Mouse (Mus musculus): ENCODE measurements around the gene Armcx1. TPM values are rescaled to one million over a fixed set of nuclear protein-coding genes. Genes with fewer than 3 reads are reported as not detected.
"Not testable (repeated sequence)": the region's sequence is repeated elsewhere in the genome, so short reads cannot be mapped to it uniquely, and the experiment has no call there.

The Armcx1 gene
- total and polyA plus RNA-seq, 3 experiments = 0.08 TPM; not detected in 2

GRCm38 (mm10) chrX:134756434-134757292, 38.9 kb downstream of the Armcx1 start, which contains the start of gene Armcx3:
TSS of gene Armcx3 (plus strand) at chrX:134756595.
- Histone ChIP-seq H3K9ac (ENCODE audit: insufficient read depth, low read depth) (peak within 1 kb of the TSS; percentile 79), H3K27ac (ENCODE audit: insufficient read depth, low read depth) (no peak within 1 kb of the TSS)

GRCm38 (mm10) chrX:134757293-134757995, 39.7 kb downstream of the Armcx1 start:
- Histone ChIP-seq H3K4me2 (ENCODE audit: insufficient read depth, low read depth, poor library complexity, severe bottlenecking) (peak overlapping the region; percentile 22; the same call in 1 of the 2 replicates), H3K4me1 (ENCODE audit: control insufficient read depth in 1 of 2, insufficient read depth in 2 of 2) (0 out of 4 replicates have a peak, but pooled peaks cover under 1 to 3% of the 10 kb centered on the region in 2 experiments), H3K4me3 (replicated peaks in 1 of 3; ENCODE audit: low read depth in 2 of 3, low read length in 2 of 3, poor library complexity in 1 of 3) (peak overlapping the region in 2 of 3 experiments; percentile 10 to 73), H3K79me2 (replicated peaks; ENCODE audit: control insufficient read depth, extremely low read depth, insufficient read depth, poor library complexity, severe bottlenecking) (peaks cover 3% of the 10 kb centered on the region; the same call in 1 of the 2 replicates), H3K9me3 (replicated peaks; ENCODE audit: low read length) (no peaks in the 10 kb centered on the region), H3K27me3 (replicated peaks) (no peaks in the 10 kb centered on the region), H3K36me3 (replicated peaks in 1 of 2; ENCODE audit: control insufficient read depth in 1 of 2, insufficient read depth in 1 of 2, low read length in 1 of 2) (no peaks in the 10 kb centered on the region), H3K27ac (ENCODE audit: insufficient read depth, low read depth) (no peak overlapping the region), H3K9ac (ENCODE audit: insufficient read depth, low read depth) (peak overlapping the region; percentile 79; the same call in 1 of the 2 replicates)
- no peak for DNase-seq (ENCODE audit: extremely low read depth)
- TF ChIP-seq RCOR1 (conservative IDR thresholded peaks at IDR 0.05; ENCODE audit: low read depth, low read length) (no peak), MXI1 (IDR thresholded peaks at IDR 0.05; ENCODE audit: low read depth, low read length) (no peak), ZC3H11A (IDR thresholded peaks at IDR 0.05; ENCODE audit: low read depth, low read length) (no peak), TCF12 (IDR thresholded peaks at IDR 0.05; ENCODE audit: low read depth, low read length) (no peak), GABPA (IDR thresholded peaks at IDR 0.05; ENCODE audit: insufficient replicate concordance, low read depth, low read length) (no peak), SMC3 (IDR thresholded peaks at IDR 0.05; ENCODE audit: low read depth, low read length) (no peak), SIN3A (IDR thresholded peaks at IDR 0.05; ENCODE audit: low read length) (no peak), PAX5 (IDR thresholded peaks at IDR 0.05; ENCODE audit: low read length) (no peak), MEF2A (IDR thresholded peaks at IDR 0.05; ENCODE audit: borderline replicate concordance, low read depth, low read length) (no peak), NELFE (IDR thresholded peaks at IDR 0.05; ENCODE audit: low read depth, low read length) (no peak)
- dilution Hi-C loops (cut with MboI; ENCODE audit: extremely low pct_ligation_motif_present, extremely low pct_unique_long_range_greater_than_20kb, low sequenced_read_pairs) (no loop called here), in situ Hi-C loops (cut with MboI; ENCODE audit: low pct_ligation_motif_present, low pct_unique_long_range_greater_than_20kb, low sequenced_read_pairs) (no loop called here)

More at GRCm38 (mm10) chrX:134756434-134757292, 38.9 kb downstream of the Armcx1 start, which contains the start of gene Armcx3:
- no peak for DNase-seq (ENCODE audit: extremely low read depth)
- Histone ChIP-seq H3K4me3 (replicated peaks in 1 of 3; ENCODE audit: low read depth in 2 of 3, low read length in 2 of 3, poor library complexity in 1 of 3) (peak within 1 kb of the TSS in 2 of 3 experiments; percentile 37 to 73), H3K9me3 (replicated peaks; ENCODE audit: low read length) (no peaks in the 10 kb centered on the region), H3K4me2 (ENCODE audit: insufficient read depth, low read depth, poor library complexity, severe bottlenecking) (peak within 1 kb of the TSS; percentile 22; the same call in 1 of the 2 replicates), H3K79me2 (replicated peaks; ENCODE audit: control insufficient read depth, extremely low read depth, insufficient read depth, poor library complexity, severe bottlenecking) (peaks cover 3% of the 10 kb centered on the region; the same call in 1 of the 2 replicates), H3K27me3 (replicated peaks) (no peaks in the 10 kb centered on the region), H3K4me1 (ENCODE audit: control insufficient read depth in 1 of 2, insufficient read depth in 2 of 2) (0 out of 4 replicates have a peak, but pooled peaks cover 3% of the 10 kb centered on the region in 2 experiments), H3K36me3 (replicated peaks in 1 of 2; ENCODE audit: control insufficient read depth in 1 of 2, insufficient read depth in 1 of 2, low read length in 1 of 2) (no peaks in the 10 kb centered on the region)
- dilution Hi-C loops (cut with MboI; ENCODE audit: extremely low pct_ligation_motif_present, extremely low pct_unique_long_range_greater_than_20kb, low sequenced_read_pairs) = no loop called here
- TF ChIP-seq USF1 (IDR thresholded peaks at IDR 0.05; ENCODE audit: low read depth, low read length) = peak; percentile 63
- no peak for TF ChIP-seq EP300 (IDR thresholded peaks at IDR 0.05; ENCODE audit: low read length)
- peak; percentile 79 for TF ChIP-seq BHLHE40 (IDR thresholded peaks at IDR 0.05; ENCODE audit: low read depth, low read length)
- TF ChIP-seq USF2 (conservative IDR thresholded peaks at IDR 0.05; ENCODE audit: low read depth, low read length) = peak; percentile 35; the same call in 1 of the 2 replicates
- no peak for TF ChIP-seq ZMIZ1 (IDR thresholded peaks at IDR 0.05; ENCODE audit: low read depth, low read length)
- in situ Hi-C loops (cut with MboI; ENCODE audit: low pct_ligation_motif_present, low pct_unique_long_range_greater_than_20kb, low sequenced_read_pairs) = no loop called here

- H3K36me3 ChIP-seq (replicated peaks in 1 of 2; ENCODE audit: control insufficient read depth in 1 of 2, insufficient read depth in 1 of 2, low read length in 1 of 2); in situ Hi-C loops (cut with MboI; ENCODE audit: low pct_ligation_motif_present, low pct_unique_long_range_greater_than_20kb, low sequenced_read_pairs); H3K27me3 ChIP-seq (replicated peaks); H3K4me2 ChIP-seq (ENCODE audit: insufficient read depth, low read depth, poor library complexity, severe bottlenecking); H3K79me2 ChIP-seq (replicated peaks; ENCODE audit: control insufficient read depth, extremely low read depth, insufficient read depth, poor library complexity, severe bottlenecking); H3K4me1 ChIP-seq (ENCODE audit: control insufficient read depth in 1 of 2, insufficient read depth in 2 of 2); H3K4me3 ChIP-seq (replicated peaks in 1 of 3; ENCODE audit: low read depth in 2 of 3, low read length in 2 of 3, poor library complexity in 1 of 3); H3K27ac ChIP-seq (ENCODE audit: insufficient read depth, low read depth); dilution Hi-C loops (cut with MboI; ENCODE audit: extremely low pct_ligation_motif_present, extremely low pct_unique_long_range_greater_than_20kb, low sequenced_read_pairs); H3K9me3 ChIP-seq (replicated peaks; ENCODE audit: low read length); DNase-seq (ENCODE audit: extremely low read depth); H3K9ac ChIP-seq (ENCODE audit: insufficient read depth, low read depth): not testable (repeated sequence)
Measured at GRCm38 (mm10) chrX:134763428-134764198, 45.9 kb downstream of the Armcx1 start.

Data from CH12.LX (cell line).